Mouse (Mus musculus) olfactory bulb, adult 2 months (tissue): Measurements from ENCODE around the gene App.

Source experiments
- CTCF ChIP-seq: fragments of 200-500 bp; IDR thresholded peaks from 2 replicates; pipeline ENCODE4 v1.5.1; 2012; ENCODE audit warnings: low read depth, mild to moderate bottlenecking, low read length, moderate library complexity; ENCODE audit not compliant: insufficient read depth
- POLR2A ChIP-seq: fragments of 200-500 bp; IDR thresholded peaks from 2 replicates; pipeline ENCODE4 v1.6.1; 2012; ENCODE audit warnings: mild to moderate bottlenecking, low read depth, low read length, moderate library complexity; ENCODE audit not compliant: insufficient read depth

DNA sequence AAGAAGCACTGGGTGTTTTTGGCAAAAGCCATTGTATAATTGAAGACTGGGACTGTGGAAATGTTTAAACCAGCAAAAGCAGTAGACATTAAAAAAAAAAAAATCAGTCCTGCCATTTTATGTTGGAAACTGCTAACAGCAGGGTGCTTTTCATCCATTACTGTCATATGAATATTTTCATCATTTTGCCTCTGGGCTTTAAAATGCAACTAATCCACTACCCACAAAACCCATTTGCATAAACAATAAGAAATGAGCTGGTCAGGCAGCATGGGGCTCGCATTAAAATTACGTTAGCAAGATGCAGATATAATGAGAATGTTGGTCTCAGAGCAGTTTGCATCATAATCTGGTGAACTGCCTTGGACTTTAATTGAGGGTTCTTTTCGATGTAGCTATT lies 242.5 kb downstream of the App start:
- TF ChIP-seq CTCF (no peak), POLR2A (no peak)
